ENCODE assay signal across 12 mouse cellular contexts in the genomic region with DNA sequence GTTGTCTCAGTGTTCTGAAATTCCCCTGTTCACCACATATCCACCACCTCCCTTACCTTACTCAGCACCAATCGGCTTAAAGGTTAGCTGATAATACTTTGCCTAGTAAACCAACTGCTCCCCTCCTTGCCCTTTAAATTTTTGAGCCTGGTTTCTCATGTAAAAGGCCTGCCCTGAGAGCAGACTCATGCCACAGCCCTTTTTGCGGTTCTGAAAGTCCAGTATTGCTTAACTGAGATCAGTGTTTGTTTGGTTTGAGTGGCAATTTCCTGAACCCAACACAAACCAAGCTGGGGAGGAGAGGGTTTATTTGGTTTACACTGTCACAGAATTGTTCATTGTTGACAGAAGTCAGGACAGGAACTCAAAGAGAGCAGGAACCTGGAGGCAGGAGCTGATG.
"Had no signal": no experiment of that assay in that cellular context is flagged by ENCODE, and none has a peak within 500 bp of the region (broad histone marks: within the 10 kb centered on the region; RNA-seq: fewer than 3 reads in every experiment).

No protein-coding gene starts in this region.

- DNase-seq: lung, adult 18-20 months; lung, embryonic 14.5 days; lung, postnatal 10 days; lung, postnatal 36 days; retina, postnatal 1 day; right cerebral cortex, adult 18-20 months; right cerebral cortex, postnatal 14 days; thymus, adult 18-20 months; thymus, postnatal 14 days; thymus, postnatal 36 days had no signal

- ATAC-seq: midbrain, embryonic 13.5 days; midbrain, embryonic 15.5 days had no signal
